Mouse (Mus musculus) embryonic fibroblast, embryonic 13.5 days (primary cell): Measurements from ENCODE around the gene Lrrc49.

ENCODE experiments used
- CTCF ChIP-seq: IDR thresholded peaks from 2 replicates; pipeline ENCODE4 v1.5.1; 2011; ENCODE audit warnings: mild to moderate bottlenecking, control low read depth, low read length, moderate library complexity, borderline replicate concordance; ENCODE audit not compliant: insufficient read depth
- POLR2A ChIP-seq: IDR thresholded peaks from 2 replicates; pipeline ENCODE4 v1.6.1; 2011; ENCODE audit warnings: low read depth, mild to moderate bottlenecking, control low read depth, low read length, moderate library complexity

DNA sequence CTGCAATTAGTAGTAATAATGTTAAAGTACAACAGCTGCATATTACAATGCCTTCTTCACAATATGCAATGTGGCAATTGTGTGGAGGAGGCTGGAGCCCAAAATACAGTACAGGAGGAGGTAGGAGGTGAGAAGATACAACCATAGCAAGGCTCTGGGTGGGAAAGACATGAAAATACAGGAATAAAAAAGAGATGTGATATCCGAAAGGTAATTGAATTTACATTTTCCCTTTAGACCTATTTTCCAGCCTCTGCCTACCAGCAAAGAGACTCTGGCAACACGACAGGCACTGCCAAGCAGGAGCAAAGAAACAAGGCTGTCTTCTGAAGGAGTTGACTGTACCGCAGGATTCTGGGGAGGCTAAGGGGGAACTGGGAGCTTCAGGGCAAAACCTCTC is 31.7 kb upstream of the Lrrc49 start:
- TF ChIP-seq POLR2A (no peak), CTCF (no peak)
